In genomic region chrX:142684674-142685073, GRCm38 (mm10) we compare ENCODE assay signal across 10 mouse cellular contexts. TPM values are rescaled to one million over a fixed set of nuclear protein-coding genes. Genes with fewer than 3 reads are reported as not detected.
DNase-seq lines count a peak whose midpoint lies in the region; ATAC-seq lines count a peak whose summit lies in the region.
"Had no signal": no experiment of that assay in that cellular context is flagged by ENCODE, and none has a peak within 500 bp of the region (broad histone marks: within the 10 kb centered on the region; RNA-seq: fewer than 3 reads in every experiment).

No protein-coding gene starts in this region.

- no peak overlapping the region for H3K27ac ChIP-seq in heart, embryonic 12.5 days (ENCODE audit: poor library complexity, severe bottlenecking)
- H3K27ac ChIP-seq in lung, embryonic 16.5 days (ENCODE audit: low read length): no peak overlapping the region
- no peak overlapping the region for H3K27ac ChIP-seq in intestine, embryonic 14.5 days (ENCODE audit: low read depth)
- H3K27ac ChIP-seq in neural tube, embryonic 12.5 days: no peak overlapping the region

- peak overlapping the region; percentile 72 for H3K4me3 ChIP-seq in heart, embryonic 12.5 days
- peak overlapping the region; percentile 10; the same call in 1 of the 2 replicates for H3K4me3 ChIP-seq in lung, embryonic 16.5 days (ENCODE audit: low read length)
- H3K4me3 ChIP-seq in intestine, embryonic 14.5 days (ENCODE audit: low read depth, low read length): no peak overlapping the region
- no peak overlapping the region for H3K4me3 ChIP-seq in neural tube, embryonic 12.5 days

- H3K9me3 ChIP-seq in heart, embryonic 12.5 days (replicated peaks): no peaks in the 10 kb centered on the region
- no peaks in the 10 kb centered on the region for H3K9me3 ChIP-seq in lung, embryonic 16.5 days (ENCODE audit: control insufficient read depth, low read length)
- no peaks in the 10 kb centered on the region for H3K9me3 ChIP-seq in intestine, embryonic 14.5 days (ENCODE audit: control insufficient read depth, low read length)
- no peaks in the 10 kb centered on the region for H3K9me3 ChIP-seq in neural tube, embryonic 12.5 days

- H3K36me3 ChIP-seq in heart, embryonic 12.5 days: 0 out of 2 replicates have a peak, but pooled peaks cover 3% of the 10 kb centered on the region
- H3K36me3 ChIP-seq in lung, embryonic 16.5 days (ENCODE audit: control insufficient read depth, insufficient read depth, low read length): no peaks in the 10 kb centered on the region
- H3K36me3 ChIP-seq in intestine, embryonic 14.5 days (ENCODE audit: control insufficient read depth, insufficient read depth, low read length): no peaks in the 10 kb centered on the region
- H3K36me3 ChIP-seq in neural tube, embryonic 12.5 days: no peaks in the 10 kb centered on the region

- H3K9ac ChIP-seq in heart, embryonic 12.5 days: 0 out of 2 replicates have a peak overlapping the region, but pooled peaks have one; percentile 36
- no peak overlapping the region for H3K9ac ChIP-seq in lung, embryonic 16.5 days (ENCODE audit: low read length)
- no peak overlapping the region for H3K9ac ChIP-seq in intestine, embryonic 14.5 days (ENCODE audit: low read length)
- H3K9ac ChIP-seq in neural tube, embryonic 12.5 days: no peak overlapping the region

- H3K27me3 ChIP-seq in heart, embryonic 12.5 days (replicated peaks): 0 out of 2 replicates have a peak, but pooled peaks cover 8% of the 10 kb centered on the region
- no peaks in the 10 kb centered on the region for H3K27me3 ChIP-seq in lung, embryonic 16.5 days (ENCODE audit: control insufficient read depth, insufficient read depth, low read depth, low read length)
- no peaks in the 10 kb centered on the region for H3K27me3 ChIP-seq in intestine, embryonic 14.5 days (replicated peaks; ENCODE audit: control insufficient read depth, insufficient read depth, low read length)
- peaks cover 8% of the 10 kb centered on the region for H3K27me3 ChIP-seq in neural tube, embryonic 12.5 days (replicated peaks)

- peaks cover 42% of the 10 kb centered on the region for H3K4me1 ChIP-seq in heart, embryonic 12.5 days (replicated peaks)
- H3K4me1 ChIP-seq in lung, embryonic 16.5 days (replicated peaks; ENCODE audit: control insufficient read depth, insufficient read depth, low read length): peaks cover 18% of the 10 kb centered on the region
- peaks cover 13% of the 10 kb centered on the region; the same call in 1 of the 2 replicates for H3K4me1 ChIP-seq in intestine, embryonic 14.5 days (replicated peaks; ENCODE audit: control insufficient read depth, insufficient read depth, low read length)
- peaks cover 10% of the 10 kb centered on the region for H3K4me1 ChIP-seq in neural tube, embryonic 12.5 days

- DNase-seq in heart, postnatal 25 days (ENCODE audit: low spot score): no peak
- DNase-seq in lung, postnatal 36 days: no peak
- DNase-seq in intestine, embryonic 14.5 days (ENCODE audit: low spot score): no peak
- DNase-seq in B cell, adult 2 months: no peak
- DNase-seq: kidney, adult 8-10 months; thymus, postnatal 4 days had no signal

- WGBS in heart, embryonic 12.5 days: 48% methylated on average over 4 of the region's 4 CpGs
- 46% methylated on average over 4 of the region's 4 CpGs for WGBS in lung, embryonic 16.5 days
- WGBS in intestine, embryonic 14.5 days: 49% methylated on average over 4 of the region's 4 CpGs
- WGBS in neural tube, embryonic 12.5 days: 23% methylated on average over 4 of the region's 4 CpGs

- intact Hi-C loops in heart, postnatal 25 days (cut with DNase I): loop anchor here (5.0 kb wide), 3 partner anchors 53 to 132 kb away; no protein-coding TSS in a partner anchor

- no peak for ATAC-seq in heart, embryonic 12.5 days (ENCODE audit: insufficient number of reproducible peaks, low FRiP score)
- ATAC-seq in lung, embryonic 16.5 days (ENCODE audit: low read depth): no peak
- no peak for ATAC-seq in intestine, embryonic 14.5 days (replicated peaks; ENCODE audit: low FRiP score, low TSS enrichment, low read depth)
- no peak for ATAC-seq in neural tube, embryonic 12.5 days (ENCODE audit: low FRiP score, low read depth)
- no peak for ATAC-seq in megakaryocyte progenitor cell, adult 5-6 weeks (replicated peaks; ENCODE audit: poor library complexity)

- peak overlapping the region; percentile 86 for H3K4me2 ChIP-seq in heart, embryonic 12.5 days
- peak overlapping the region; percentile 71 for H3K4me2 ChIP-seq in lung, embryonic 16.5 days (ENCODE audit: low read depth, low read length)
- H3K4me2 ChIP-seq in intestine, embryonic 14.5 days (ENCODE audit: low read length): peak overlapping the region; percentile 67
- H3K4me2 ChIP-seq in neural tube, embryonic 12.5 days (replicated peaks): peak overlapping the region; percentile 60

RNA-seq across cellular contexts. Expression of gene Tmem164, which starts 3.5 kb away (rescaled TPM):
- 73.7 and 75.2 TPM in 2 replicates for polyA plus RNA-seq in heart, embryonic 12.5 days (2016; fragmentation: Nextera tagmentation; extraction: Ambion mirVana)
- 10 to 100 TPM; 22.8 to 39.9 TPM for total RNA-seq in heart, postnatal 25 days (2021)
- 49.4 TPM in 2 replicates for polyA plus RNA-seq in lung, embryonic 16.5 days (2015; fragmentation: Nextera tagmentation; extraction: Ambion mirVana)
- 32.6 and 33.2 TPM in 2 replicates for polyA plus RNA-seq in intestine, embryonic 14.5 days (2014; fragmentation: Nextera tagmentation; extraction: Ambion mirVana)
- polyA plus RNA-seq in neural tube, embryonic 12.5 days (2016; fragmentation: Nextera tagmentation; extraction: Ambion mirVana): 52.4 and 57.0 TPM in 2 replicates
- 27.4 and 33.6 TPM in 2 replicates for total RNA-seq in megakaryocyte progenitor cell, adult 5-6 weeks (2015)
- total RNA-seq in megakaryocyte progenitor cell, adult 5-6 weeks (2017): 46.5 and 48.3 TPM in 2 replicates

Comparison
In these comparisons a context has a peak if more than half of its experiments do, and no peak if none do; other contexts are left out.
1. H3K4me3 ChIP-seq: peak in heart, embryonic 12.5 days (single experiment) and lung, embryonic 16.5 days (single experiment); none in intestine, embryonic 14.5 days (single experiment) and neural tube, embryonic 12.5 days (single experiment).
2. Peak in every context shown above with its lines, with median percentiles within 50 percentile points of each other: H3K4me2 ChIP-seq.